Mouse (Mus musculus) heart, adult 2 months (tissue): ENCODE measurements around the gene Emid1. TPM values are rescaled to one million over a fixed set of nuclear protein-coding genes. Genes with fewer than 3 reads are reported as not detected.

Source experiments
- DNase-seq, 2 experiments: peaks; one replicate each; pipeline ENCODE4 v3.0.0; 2021
- H3K27ac ChIP-seq: fragments of 200-600 bp; 2 replicates; pipeline ENCODE4 v1.8.1; 2022
- H3K27me3 ChIP-seq: fragments of 200-500 bp; 2 replicates; pipeline ENCODE4 v1.6.1; 2012; ENCODE audit warnings: mild to moderate bottlenecking, low read length, inconsistent platforms, mixed read lengths; ENCODE audit not compliant: control insufficient read depth, insufficient read depth
- H3K36me3 ChIP-seq: fragments of 200-500 bp; 2 replicates; pipeline ENCODE4 v1.6.1; 2012; ENCODE audit warnings: low read length, inconsistent platforms; ENCODE audit not compliant: control insufficient read depth, insufficient read depth
- H3K4me1 ChIP-seq: fragments of 200-500 bp; 2 replicates; pipeline ENCODE4 v1.6.1; 2011; ENCODE audit warnings: low read length; ENCODE audit not compliant: control insufficient read depth, insufficient read depth
- H3K4me3 ChIP-seq: fragments of 200-600 bp; 2 replicates; pipeline ENCODE4 v1.8.1; 2022
- H3K79me2 ChIP-seq: fragments of 200-500 bp; replicated peaks from 2 replicates; pipeline ENCODE4 v1.6.1; 2012; ENCODE audit warnings: mild to moderate bottlenecking, inconsistent platforms, low read length, moderate library complexity, mixed read lengths; ENCODE audit not compliant: control insufficient read depth, insufficient read depth
- H3K9ac ChIP-seq: fragments of 200-500 bp; 2 replicates; pipeline ENCODE4 v1.6.1; 2012; ENCODE audit warnings: low read depth, mild to moderate bottlenecking, control low read depth, inconsistent platforms, low read length, mixed read lengths
- CTCF ChIP-seq: fragments of 200-600 bp; IDR thresholded peaks from 2 replicates; pipeline ENCODE4 v1.8.1; 2022; ENCODE audit warnings: antibody characterized with exemption, mild to moderate bottlenecking, moderate library complexity
- EP300 ChIP-seq: fragments of 200-500 bp; IDR thresholded peaks from 2 replicates; pipeline ENCODE4 v1.6.1; 2011; ENCODE audit warnings: low read depth, low read length, control low read depth; ENCODE audit not compliant: insufficient read depth
- POLR2A ChIP-seq: fragments of 200-500 bp; IDR thresholded peaks from 2 replicates; pipeline ENCODE4 v1.6.1; 2011; ENCODE audit warnings: mild to moderate bottlenecking, low read depth, low read length, control low read depth; ENCODE audit not compliant: insufficient read depth
- WGBS: fragments of 180-500 bp; shearing (Covaris S2); methylation state at CpG from one replicate; pipeline ENCODE4 v1.1.7; 2018; 5-methylcytosine and 5-hydroxymethylcytosine counted together
- intact Hi-C: fragments of 180-260 bp; cut with DNase I; formaldehyde crosslinking; loops from one replicate; pipeline ENCODE4 v1.15.1; 2025
- polyA plus RNA-seq: library from polyadenylated mRNA; depleted of rRNA; stranded (reverse); fragments of >200 nt; gene quantifications from 2 replicates; pipeline ENCODE4 v1.2.3, GENCODE M21; 2012
- total RNA-seq, 2 experiments: library from RNA; stranded (reverse); gene quantifications; 2 replicates each; pipeline ENCODE4 v1.2.3; 2021

Gene Emid1
- total and polyA plus RNA-seq, 3 experiments: 0.82 to 2.5 (median 1.2) TPM

DNA sequence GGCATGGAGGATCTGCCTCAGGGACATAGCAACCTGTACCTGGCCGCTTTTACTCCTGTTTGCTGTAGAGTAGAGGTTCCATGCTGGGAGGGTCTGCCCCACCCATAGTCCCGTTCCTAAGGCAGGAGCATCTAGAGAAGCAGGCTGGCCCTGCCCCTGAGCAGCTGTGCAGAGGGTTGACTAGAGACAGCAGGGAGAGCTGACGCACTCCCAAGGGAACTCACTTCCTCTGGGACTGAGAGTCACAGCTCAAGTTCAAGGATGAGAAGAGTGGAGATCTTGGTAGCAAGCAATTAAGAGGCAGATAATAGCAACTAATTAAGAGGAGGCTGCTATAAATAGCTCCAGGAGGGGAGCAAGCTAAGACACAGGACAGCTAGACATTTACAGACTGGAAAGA is 20.8 kb upstream of the Emid1 start:
- intact Hi-C loops: no loop called here
- TF ChIP-seq EP300 (no peak), CTCF (no peak), POLR2A (no peak)
- no peaks in the 10 kb centered on the region for H3K4me1 ChIP-seq
- H3K27me3 ChIP-seq: no peaks in the 10 kb centered on the region
- H3K9ac ChIP-seq: no peak overlapping the region
- no peak overlapping the region for H3K27ac ChIP-seq
- DNase-seq: no peak
- H3K79me2 ChIP-seq: no peaks in the 10 kb centered on the region
- H3K4me3 ChIP-seq: no peak overlapping the region
- 46% methylated on average over 3 of the region's 3 CpGs for WGBS
- H3K36me3 ChIP-seq: no peaks in the 10 kb centered on the region

DNA sequence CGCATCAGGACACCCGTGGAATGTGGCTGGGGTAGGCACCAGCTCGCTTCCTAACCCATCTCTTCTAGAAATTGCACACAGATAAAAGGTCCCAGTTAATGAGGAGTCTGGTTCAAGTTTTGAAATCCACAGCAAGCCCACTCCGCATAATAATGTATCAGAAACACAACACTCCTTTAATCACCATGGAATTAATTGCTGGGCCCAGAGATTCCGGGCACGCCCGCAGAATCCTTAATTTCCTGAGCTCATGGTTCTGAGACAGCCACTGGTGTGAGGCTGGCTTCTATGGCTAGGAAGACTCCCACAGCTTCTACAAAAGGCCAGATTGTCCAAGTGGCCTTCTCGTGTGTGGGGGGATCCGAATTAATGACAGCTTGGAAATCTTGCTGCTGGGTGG is 15.3 kb upstream of the Emid1 start:
- H3K36me3 ChIP-seq: no peaks in the 10 kb centered on the region
- H3K4me3 ChIP-seq: no peak overlapping the region
- peaks cover 1% of the 10 kb centered on the region; the same call in 1 of the 2 replicates for H3K4me1 ChIP-seq
- intact Hi-C loops: no loop called here
- no peaks in the 10 kb centered on the region for H3K79me2 ChIP-seq
- no peak overlapping the region for H3K9ac ChIP-seq
- TF ChIP-seq POLR2A (no peak), CTCF (no peak), EP300 (no peak)
- WGBS: 86% methylated on average over 9 of the region's 9 CpGs
- no peak overlapping the region for H3K27ac ChIP-seq
- DNase-seq: no peak
- no peaks in the 10 kb centered on the region for H3K27me3 ChIP-seq

DNA sequence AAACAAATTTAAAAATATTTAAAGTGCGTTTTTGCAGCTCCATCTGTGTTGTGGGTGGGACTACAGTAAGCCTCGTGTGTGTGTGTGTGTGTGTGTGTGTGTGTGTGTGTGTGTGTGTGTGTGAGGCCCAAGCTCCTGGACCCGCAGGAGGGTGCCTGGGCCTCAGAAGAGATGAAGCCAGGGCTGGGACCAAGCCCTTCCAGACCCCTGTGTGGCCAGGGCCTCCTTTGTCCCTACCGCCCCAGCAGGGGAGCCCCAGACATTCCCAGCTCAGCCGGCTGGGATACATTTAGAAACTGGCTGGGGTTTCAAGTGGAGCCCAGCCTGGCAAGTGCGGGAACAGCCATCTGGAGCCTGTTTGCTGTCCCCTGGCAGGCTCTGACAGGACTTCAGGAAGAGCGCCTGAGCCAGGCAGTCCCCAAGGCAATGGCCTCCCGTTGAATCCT is 13.4 kb upstream of the Emid1 start:
- Histone ChIP-seq H3K27ac (no peak overlapping the region; the same call in 1 of the 2 replicates), H3K27me3 (no peaks in the 10 kb centered on the region), H3K4me1 (peaks cover 1% of the 10 kb centered on the region; the same call in 1 of the 2 replicates), H3K79me2 (no peaks in the 10 kb centered on the region), H3K36me3 (no peaks in the 10 kb centered on the region), H3K9ac (no peak overlapping the region), H3K4me3 (no peak overlapping the region)
- intact Hi-C loops: no loop called here
- DNase-seq: peak; percentile 68 to 82
- WGBS: 24% methylated on average over 8 of the region's 8 CpGs
- TF ChIP-seq EP300 (peak; percentile 79; the same call in 1 of the 2 replicates), CTCF (peak; percentile 21; the same call in 1 of the 2 replicates), POLR2A (no peak)

- no peak overlapping the region for H3K27ac ChIP-seq
- no peaks in the 10 kb centered on the region for H3K79me2 ChIP-seq
- intact Hi-C loops: loop anchor here (5.0 kb wide), 1 partner anchor 308 kb away; no protein-coding TSS in a partner anchor
- no peak overlapping the region for H3K9ac ChIP-seq
- H3K27me3 ChIP-seq: no peaks in the 10 kb centered on the region
- 56% methylated on average over 8 of the region's 8 CpGs for WGBS
- peaks cover 1% of the 10 kb centered on the region; the same call in 1 of the 2 replicates for H3K4me1 ChIP-seq
- TF ChIP-seq CTCF (no peak), EP300 (no peak), POLR2A (no peak)
- no peaks in the 10 kb centered on the region for H3K36me3 ChIP-seq
- DNase-seq: no peak
- H3K4me3 ChIP-seq: no peak overlapping the region
Observed at GRCm38 (mm10) chr11:5164310-5164709, 12.3 kb upstream of the Emid1 start.

DNA sequence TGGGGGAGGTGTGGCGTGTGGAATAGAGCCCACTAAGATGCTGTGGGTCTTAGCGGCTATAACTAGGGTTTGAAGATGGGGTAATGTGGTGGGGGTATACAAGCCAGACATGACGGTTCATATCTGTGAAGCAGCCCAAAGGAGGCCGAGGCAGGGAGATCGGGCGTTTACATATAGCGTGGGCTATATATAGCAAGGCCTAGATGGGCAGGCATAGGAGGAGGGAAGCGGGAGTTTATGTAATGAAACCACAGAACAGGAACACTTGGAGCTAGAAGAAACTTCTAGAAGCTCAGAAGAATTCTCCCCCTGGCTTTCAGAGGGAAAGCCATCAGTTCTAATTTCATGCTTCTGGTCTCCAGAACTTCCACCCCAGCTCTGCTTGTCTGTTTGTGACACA is 11.4 kb upstream of the Emid1 start:
- no peaks in the 10 kb centered on the region for H3K79me2 ChIP-seq
- H3K27ac ChIP-seq: no peak overlapping the region
- H3K4me1 ChIP-seq: peaks cover 1% of the 10 kb centered on the region; the same call in 1 of the 2 replicates
- no peaks in the 10 kb centered on the region for H3K27me3 ChIP-seq
- TF ChIP-seq EP300 (no peak), POLR2A (no peak), CTCF (no peak)
- intact Hi-C loops: loop anchor here (5.0 kb wide), 1 partner anchor 309 kb away; no protein-coding TSS in a partner anchor
- H3K4me3 ChIP-seq: no peak overlapping the region
- DNase-seq: no peak
- no peak overlapping the region for H3K9ac ChIP-seq
- 89% methylated on average over 8 of the region's 8 CpGs for WGBS
- H3K36me3 ChIP-seq: no peaks in the 10 kb centered on the region

GRCm38 (mm10) chr11:5160722-5161485 is 8.8 kb upstream of the Emid1 start:
- Histone ChIP-seq H3K4me1 (no peaks in the 10 kb centered on the region), H3K36me3 (no peaks in the 10 kb centered on the region), H3K4me3 (no peak overlapping the region), H3K27ac (no peak overlapping the region), H3K79me2 (no peaks in the 10 kb centered on the region), H3K9ac (no peak overlapping the region), H3K27me3 (no peaks in the 10 kb centered on the region)
- 72% methylated on average over 17 of the region's 17 CpGs for WGBS
- DNase-seq: peak; percentile 30 to 56
- TF ChIP-seq CTCF: peak; percentile 76
- no peak for TF ChIP-seq POLR2A
- TF ChIP-seq EP300: no peak
- intact Hi-C loops: loop anchor here (5.0 kb wide), 1 partner anchor 311 kb away; no protein-coding TSS in a partner anchor
